Mouse (Mus musculus) spleen, adult 2 months (tissue): ENCODE data around the gene Fam163a. TPM values are rescaled to one million over a fixed set of nuclear protein-coding genes. Genes with fewer than 3 reads are reported as not detected.

ENCODE experiments used
- DNase-seq, 2 experiments: peaks; one replicate each; pipeline versions ENCODE4 v3.0.0 to v3.0.0-alpha.2; 2012 to 2021; ENCODE audit warnings: low spot score in 2 of 2, low read depth in 1 of 2
- H3K27ac ChIP-seq: fragments of 200-500 bp; 2 replicates; pipeline ENCODE4 v1.5.1; 2012; ENCODE audit warnings: low read length, inconsistent platforms; ENCODE audit not compliant: insufficient read depth
- H3K27me3 ChIP-seq: fragments of 200-500 bp; 2 replicates; pipeline ENCODE4 v1.6.1; 2012; ENCODE audit warnings: mild to moderate bottlenecking, moderate library complexity, low read length, inconsistent platforms; ENCODE audit not compliant: control insufficient read depth, insufficient read depth
- H3K36me3 ChIP-seq: fragments of 200-500 bp; 2 replicates; pipeline ENCODE4 v1.6.1; 2012; ENCODE audit warnings: mild to moderate bottlenecking, low read length, inconsistent platforms; ENCODE audit not compliant: control insufficient read depth, insufficient read depth
- H3K4me1 ChIP-seq: fragments of 200-500 bp; 2 replicates; pipeline ENCODE4 v1.6.1; 2011; ENCODE audit warnings: inconsistent platforms; ENCODE audit not compliant: control insufficient read depth, insufficient read depth, insufficient read length
- H3K4me3 ChIP-seq: fragments of 200-500 bp; 2 replicates; pipeline ENCODE4 v1.5.1; 2011; ENCODE audit warnings: mild to moderate bottlenecking, inconsistent platforms; ENCODE audit not compliant: insufficient read depth, insufficient read length; ENCODE audit errors: extremely low read depth
- CTCF ChIP-seq: fragments of 200-500 bp; IDR thresholded peaks from 2 replicates; pipeline ENCODE4 v1.5.1; 2011; ENCODE audit warnings: mild to moderate bottlenecking, inconsistent platforms; ENCODE audit not compliant: insufficient read depth, insufficient read length, insufficient replicate concordance; ENCODE audit errors: extremely low read depth
- POLR2A ChIP-seq: fragments of 200-500 bp; IDR thresholded peaks from 2 replicates; pipeline ENCODE4 v1.6.1; 2011; ENCODE audit warnings: low read depth, low read length, inconsistent platforms
- WGBS: fragments of 180-500 bp; shearing (Covaris S2); methylation state at CpG from one replicate; pipeline ENCODE4 v1.1.7; 2018; 5-methylcytosine and 5-hydroxymethylcytosine counted together
- polyA plus RNA-seq: library from polyadenylated mRNA; depleted of rRNA; stranded (reverse); fragments of >200 nt; gene quantifications from 2 replicates; pipeline ENCODE4 v1.2.3, GENCODE M21; 2012

Fam163a gene
- polyA plus RNA-seq, 1 experiment, result not detected

- no peaks in the 10 kb centered on the region for H3K36me3 ChIP-seq
- no peak overlapping the region for H3K27ac ChIP-seq
- TF ChIP-seq CTCF (no peak), POLR2A (no peak)
- 17% methylated on average over 3 of the region's 3 CpGs for WGBS
- no peak overlapping the region for H3K4me3 ChIP-seq
- H3K27me3 ChIP-seq, result no peaks in the 10 kb centered on the region
- no peaks in the 10 kb centered on the region for H3K4me1 ChIP-seq
- DNase-seq, result no peak
Measured at GRCm38 (mm10) chr1:156217393-156217792, 12.6 kb upstream of the Fam163a start.

- 90% methylated on average over 4 of the region's 4 CpGs for WGBS
- Histone ChIP-seq H3K27me3 (no peaks in the 10 kb centered on the region), H3K4me1 (no peaks in the 10 kb centered on the region), H3K27ac (no peak overlapping the region), H3K4me3 (no peak overlapping the region), H3K36me3 (no peaks in the 10 kb centered on the region)
- no peak for TF ChIP-seq CTCF
- no peak for TF ChIP-seq POLR2A
- DNase-seq, result no peak
Measured at GRCm38 (mm10) chr1:156216249-156216648, 11.4 kb upstream of the Fam163a start.

- H3K27me3 ChIP-seq, result no peaks in the 10 kb centered on the region
- no peaks in the 10 kb centered on the region for H3K36me3 ChIP-seq
- TF ChIP-seq POLR2A, result no peak
- no peak for TF ChIP-seq CTCF
- H3K4me1 ChIP-seq, result no peaks in the 10 kb centered on the region
- no peak overlapping the region for H3K27ac ChIP-seq
- 92% methylated on average over 8 of the region's 8 CpGs for WGBS
- H3K4me3 ChIP-seq, result no peak overlapping the region
- no peak for DNase-seq
Measured at GRCm38 (mm10) chr1:156214651-156215050, 9.8 kb upstream of the Fam163a start.

- no peak for DNase-seq
- WGBS, result 86% methylated on average over 5 of the region's 5 CpGs
- TF ChIP-seq CTCF, result no peak
- TF ChIP-seq POLR2A, result no peak
- H3K4me1 ChIP-seq, result no peaks in the 10 kb centered on the region
- no peaks in the 10 kb centered on the region; the same call in 1 of the 2 replicates for H3K27me3 ChIP-seq
- no peak overlapping the region for H3K4me3 ChIP-seq
- no peaks in the 10 kb centered on the region for H3K36me3 ChIP-seq
- no peak overlapping the region for H3K27ac ChIP-seq
Measured at GRCm38 (mm10) chr1:156212923-156213322, 8.1 kb upstream of the Fam163a start.

- WGBS, result 78% methylated on average over 6 of the region's 6 CpGs
- DNase-seq, result no peak
- H3K4me3 ChIP-seq, result no peak overlapping the region
- H3K36me3 ChIP-seq, result no peaks in the 10 kb centered on the region
- no peaks in the 10 kb centered on the region for H3K4me1 ChIP-seq
- no peaks in the 10 kb centered on the region; the same call in 1 of the 2 replicates for H3K27me3 ChIP-seq
- H3K27ac ChIP-seq, result no peak overlapping the region
- TF ChIP-seq POLR2A (no peak), CTCF (no peak)
Measured at GRCm38 (mm10) chr1:156211809-156212317, 7.0 kb upstream of the Fam163a start.

- H3K27ac ChIP-seq, result no peak overlapping the region
- WGBS, result 29% methylated on average over 10 of the region's 10 CpGs
- H3K27me3 ChIP-seq, result peaks cover 6% of the 10 kb centered on the region; the same call in 1 of the 2 replicates
- 0 out of 2 replicates have a peak, but pooled peaks cover 2% of the 10 kb centered on the region for H3K4me1 ChIP-seq
- no peak for DNase-seq
- H3K4me3 ChIP-seq, result no peak overlapping the region
- TF ChIP-seq CTCF, result no peak
- TF ChIP-seq POLR2A, result no peak
- no peaks in the 10 kb centered on the region for H3K36me3 ChIP-seq
Measured at GRCm38 (mm10) chr1:156205164-156205563, 338 bp upstream of the Fam163a start.

- TF ChIP-seq CTCF (no peak), POLR2A (no peak)
Measured at GRCm38 (mm10) chr1:156203961-156204655, 718 bp downstream of the Fam163a start.

More at GRCm38 (mm10) chr1:156203961-156204655, 718 bp downstream of the Fam163a start:
- Histone ChIP-seq H3K36me3 (no peaks in the 10 kb centered on the region), H3K27me3 (peaks cover 6% of the 10 kb centered on the region; the same call in 1 of the 2 replicates), H3K27ac (no peak overlapping the region), H3K4me1 (0 out of 2 replicates have a peak, but pooled peaks cover 2% of the 10 kb centered on the region), H3K4me3 (no peak overlapping the region)
- DNase-seq, result no peak
- WGBS, result 9% methylated on average over 18 of the region's 18 CpGs
